Mouse (Mus musculus) liver, embryonic 12.5 days (tissue): ENCODE measurements at regions not wholly inside any gene's neighbourhood (a gene's known extent, or its start where the extent isn't known, plus 50 kb on each side); places are given as distances from the start of the nearest gene placed in this dataset.

ENCODE experiments used
- ATAC-seq: fragments of 200-750 bp; cut with Nextera tagmentation; 2 replicates; pipeline ENCODE4 v1.8.0; 2017; ENCODE audit warnings: moderate number of reproducible peaks, mild to moderate bottlenecking, moderate library complexity
- H3K27ac ChIP-seq: fragments of 300-500 bp; sonication (generic); 2 replicates; pipeline ENCODE4 v1.5.1; 2016; ENCODE audit warnings: mild to moderate bottlenecking
- H3K27me3 ChIP-seq: fragments of 300-500 bp; sonication (generic); replicated peaks from 2 replicates; pipeline ENCODE4 v1.6.1; 2016; ENCODE audit warnings: mild to moderate bottlenecking, moderate library complexity
- H3K36me3 ChIP-seq: fragments of 300-500 bp; sonication (generic); 2 replicates; pipeline ENCODE4 v1.6.1; 2016; ENCODE audit warnings: mild to moderate bottlenecking, moderate library complexity
- H3K4me1 ChIP-seq: fragments of 300-500 bp; sonication (generic); 2 replicates; pipeline ENCODE4 v1.6.1; 2016
- H3K4me2 ChIP-seq: fragments of 300-500 bp; sonication (generic); 2 replicates; pipeline ENCODE4 v1.6.1; 2016; ENCODE audit warnings: mild to moderate bottlenecking, moderate library complexity
- H3K4me3 ChIP-seq: fragments of 300-500 bp; sonication (generic); 2 replicates; pipeline ENCODE4 v1.5.1; 2016; ENCODE audit warnings: mild to moderate bottlenecking, moderate library complexity
- H3K9ac ChIP-seq: fragments of 300-500 bp; sonication (generic); 2 replicates; pipeline ENCODE4 v1.6.1; 2016; ENCODE audit warnings: mild to moderate bottlenecking, moderate library complexity
- H3K9me3 ChIP-seq: fragments of 300-500 bp; sonication (generic); replicated peaks from 2 replicates; pipeline ENCODE4 v1.6.1; 2016; ENCODE audit warnings: mild to moderate bottlenecking, moderate library complexity
- WGBS: fragments of 180-500 bp; shearing (Covaris S2); methylation state at CpG from one replicate; pipeline ENCODE4 v1.1.7; 2016; ENCODE audit not compliant: insufficient replicate concordance; 5-methylcytosine and 5-hydroxymethylcytosine counted together

DNA sequence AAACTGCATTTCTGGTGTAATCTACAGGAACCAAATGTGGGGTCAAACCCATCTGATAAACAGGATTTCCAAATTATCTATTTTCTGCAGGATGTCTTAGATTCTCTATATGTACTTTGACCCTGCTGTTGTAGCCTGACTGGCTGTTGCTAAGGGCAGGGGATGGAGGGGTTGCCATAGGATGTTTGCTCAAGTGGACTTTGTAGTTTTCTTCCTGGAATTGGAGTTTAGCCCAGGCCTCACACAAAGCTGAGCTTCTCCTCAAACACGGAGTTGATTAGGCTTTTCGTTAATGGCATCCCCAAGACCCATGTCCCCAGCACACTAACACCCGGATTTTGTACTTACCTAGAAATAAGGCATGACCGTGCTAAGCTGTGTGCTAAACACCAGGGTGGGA lies 173.3 kb downstream of the Atp23 start:
- Histone ChIP-seq H3K4me1 (no peaks in the 10 kb centered on the region), H3K27ac (no peak overlapping the region), H3K9ac (no peak overlapping the region), H3K9me3 (no peaks in the 10 kb centered on the region), H3K27me3 (no peaks in the 10 kb centered on the region), H3K4me2 (no peak overlapping the region), H3K36me3 (no peaks in the 10 kb centered on the region), H3K4me3 (no peak overlapping the region)
- 59% methylated on average over 4 of the region's 4 CpGs for WGBS
- ATAC-seq = peak; percentile 32; the same call in 1 of the 2 replicates

DNA sequence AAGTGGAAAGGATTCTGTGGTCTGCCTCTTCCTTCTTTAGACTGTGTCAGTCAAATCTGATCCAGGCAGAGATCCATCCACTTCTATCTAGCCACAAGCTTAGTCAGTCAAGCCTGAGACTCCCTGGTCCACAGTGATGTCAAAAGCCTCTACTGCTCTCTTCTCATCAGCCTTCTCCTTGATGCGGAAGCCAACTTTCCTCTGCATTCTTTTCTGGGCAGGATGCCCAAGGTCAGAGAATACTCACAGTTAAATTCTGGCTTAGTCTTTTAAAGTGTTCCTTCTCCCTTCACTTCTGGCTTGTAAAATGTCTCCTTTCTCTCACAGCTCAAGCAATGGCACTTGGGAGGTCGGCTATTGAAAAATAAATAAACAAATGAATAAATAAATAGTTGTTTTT lies 183.2 kb downstream of the Atp23 start:
- 53% methylated on average over 2 of the region's 2 CpGs for WGBS
- no peaks in the 10 kb centered on the region for H3K36me3 ChIP-seq
- no peak for ATAC-seq

DNA sequence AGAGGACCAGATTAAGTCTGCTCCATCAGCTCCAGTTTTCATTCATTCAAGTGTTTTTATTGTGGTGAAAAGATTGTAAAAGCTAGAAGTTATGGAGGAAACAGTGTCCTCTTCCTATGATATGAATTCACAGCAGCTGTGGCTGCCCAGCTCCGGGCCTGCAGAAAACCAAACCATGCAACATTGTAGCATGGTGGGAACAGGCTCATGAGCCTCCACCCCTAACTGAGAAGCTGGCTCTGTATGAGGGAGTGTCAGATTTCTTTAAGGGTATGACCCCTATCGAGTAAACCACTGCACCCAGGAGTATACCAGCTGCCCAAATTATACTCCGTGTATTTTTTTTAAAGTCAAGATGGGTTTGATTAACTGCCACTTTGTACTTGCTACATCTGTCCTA lies 189.4 kb downstream of the Atp23 start:
- Histone ChIP-seq H3K4me2 (no peak overlapping the region), H3K4me1 (no peaks in the 10 kb centered on the region), H3K9me3 (no peaks in the 10 kb centered on the region), H3K9ac (no peak overlapping the region), H3K27me3 (no peaks in the 10 kb centered on the region), H3K27ac (no peak overlapping the region), H3K36me3 (no peaks in the 10 kb centered on the region), H3K4me3 (no peak overlapping the region)
- no peak for ATAC-seq
- WGBS = 42% methylated on average over 3 of the region's 3 CpGs

More for the DNA sequence above, 183.2 kb downstream of the Atp23 start:
- Histone ChIP-seq H3K9ac (no peak overlapping the region), H3K27me3 (no peaks in the 10 kb centered on the region), H3K4me2 (no peak overlapping the region), H3K9me3 (peaks cover 4% of the 10 kb centered on the region; the same call in 1 of the 2 replicates), H3K4me1 (no peaks in the 10 kb centered on the region), H3K27ac (no peak overlapping the region), H3K4me3 (no peak overlapping the region)

DNA sequence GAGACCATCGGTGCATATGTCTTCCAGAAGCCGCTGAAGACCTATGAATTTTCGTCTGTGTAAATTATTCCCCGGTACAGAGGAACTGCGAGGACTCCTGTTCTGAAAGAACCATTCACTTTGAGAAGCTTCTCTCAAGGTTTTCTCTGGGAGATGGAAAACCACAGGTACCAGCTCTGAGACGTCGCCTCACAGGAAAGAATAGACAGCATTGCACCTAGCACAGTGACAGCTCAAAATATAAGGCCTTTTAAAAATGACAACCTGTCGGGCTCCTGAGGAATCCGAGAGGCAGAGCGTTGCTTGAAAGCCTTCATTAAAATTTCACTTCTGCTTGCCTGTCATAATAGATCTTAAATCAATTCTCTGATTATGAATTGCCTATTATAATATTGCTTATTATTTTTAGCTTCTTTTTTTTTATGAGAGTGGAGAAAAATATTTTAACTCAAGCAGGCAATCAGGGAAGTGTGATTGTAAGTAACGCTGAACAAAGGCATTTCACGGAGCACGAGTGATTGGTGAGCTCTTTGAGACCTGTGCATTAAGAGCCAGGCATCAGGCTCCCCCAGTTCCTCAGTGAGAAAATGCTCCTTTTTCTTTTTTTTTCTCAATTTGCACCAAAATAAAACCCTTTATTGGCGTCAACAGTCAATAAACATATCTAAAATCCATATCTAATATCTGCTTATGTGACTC lies 191.8 kb downstream of the Atp23 start:
- Histone ChIP-seq H3K27ac (no peak overlapping the region), H3K36me3 (no peaks in the 10 kb centered on the region), H3K27me3 (no peaks in the 10 kb centered on the region), H3K4me3 (no peak overlapping the region), H3K4me2 (no peak overlapping the region), H3K9me3 (no peaks in the 10 kb centered on the region), H3K4me1 (no peaks in the 10 kb centered on the region), H3K9ac (no peak overlapping the region)
- 72% methylated on average over 14 of the region's 14 CpGs for WGBS
- ATAC-seq = no peak

DNA sequence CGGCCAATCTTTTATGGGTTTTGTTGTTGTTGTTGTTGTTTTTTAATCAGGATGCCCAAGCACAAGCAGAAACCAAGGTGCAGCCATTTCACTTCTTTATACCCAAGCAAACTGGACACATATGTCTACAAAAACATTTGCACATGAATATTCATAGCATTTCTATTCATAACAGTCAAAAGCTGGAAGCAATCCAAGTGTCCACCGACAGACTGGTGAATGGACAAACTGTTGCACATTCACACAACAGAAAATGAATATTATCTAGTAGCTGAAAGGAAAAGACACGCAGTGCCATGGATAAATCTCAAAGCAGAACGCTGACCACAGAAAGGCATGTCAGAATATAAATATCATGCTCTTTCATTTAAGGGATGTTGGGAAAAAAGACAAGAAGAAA lies 192.4 kb downstream of the Atp23 start:
- no peak overlapping the region for H3K4me3 ChIP-seq
- no peaks in the 10 kb centered on the region for H3K36me3 ChIP-seq
- 67% methylated on average over 4 of the region's 4 CpGs for WGBS
- ATAC-seq = no peak
- no peaks in the 10 kb centered on the region for H3K9me3 ChIP-seq
- H3K27me3 ChIP-seq = no peaks in the 10 kb centered on the region
- H3K27ac ChIP-seq = no peak overlapping the region
- H3K9ac ChIP-seq = no peak overlapping the region
- no peaks in the 10 kb centered on the region for H3K4me1 ChIP-seq
- no peak overlapping the region for H3K4me2 ChIP-seq

DNA sequence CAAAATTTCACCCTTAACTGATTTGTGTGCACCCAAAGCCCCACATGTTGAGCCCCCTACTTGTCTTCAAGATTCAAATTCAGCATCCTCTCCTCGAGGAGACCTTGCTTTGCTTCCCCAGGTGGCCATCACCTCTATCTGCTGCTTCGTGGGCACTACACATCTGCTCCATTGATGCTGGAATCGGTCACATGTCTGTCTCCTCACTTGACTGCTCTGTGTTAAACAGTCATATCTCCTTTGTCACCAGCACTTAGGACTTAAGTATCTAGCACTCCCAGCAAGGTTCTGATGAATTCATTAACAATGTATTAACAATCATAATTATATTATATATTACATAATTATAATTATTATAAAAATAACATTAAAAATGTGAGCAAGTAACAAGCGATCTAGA lies 192.9 kb downstream of the Atp23 start:
- H3K27ac ChIP-seq = no peak overlapping the region
- no peak overlapping the region for H3K9ac ChIP-seq
- H3K4me3 ChIP-seq = no peak overlapping the region
- no peak overlapping the region for H3K4me2 ChIP-seq
- H3K4me1 ChIP-seq = no peaks in the 10 kb centered on the region
- H3K9me3 ChIP-seq = no peaks in the 10 kb centered on the region
- no peak for ATAC-seq
- no peaks in the 10 kb centered on the region for H3K27me3 ChIP-seq
- WGBS = 57% methylated on average over 4 of the region's 4 CpGs
- no peaks in the 10 kb centered on the region for H3K36me3 ChIP-seq

DNA sequence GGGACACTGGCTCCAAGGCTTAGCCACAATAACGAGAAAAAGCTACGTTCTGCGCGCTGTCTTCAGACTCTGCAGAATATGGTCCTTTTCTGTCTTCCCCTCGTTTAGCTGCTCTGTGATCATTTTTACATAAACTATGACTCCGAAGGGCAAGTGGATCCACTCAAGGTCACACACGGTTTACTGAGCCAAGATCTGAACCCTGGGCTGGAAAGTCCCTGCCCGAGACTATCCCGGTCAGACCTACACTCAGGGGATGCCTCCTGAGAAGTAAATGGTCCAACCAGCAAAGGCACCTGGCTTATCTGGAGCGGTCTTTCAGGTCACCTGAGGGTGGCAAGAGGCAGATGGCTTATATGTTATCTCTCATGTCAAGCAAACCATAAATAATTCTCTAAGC lies 204.1 kb downstream of the Atp23 start:
- Histone ChIP-seq H3K4me3 (no peak overlapping the region), H3K4me2 (no peak overlapping the region), H3K27me3 (no peaks in the 10 kb centered on the region), H3K36me3 (no peaks in the 10 kb centered on the region), H3K9ac (no peak overlapping the region), H3K4me1 (no peaks in the 10 kb centered on the region), H3K27ac (no peak overlapping the region), H3K9me3 (no peaks in the 10 kb centered on the region)
- WGBS = 72% methylated on average over 10 of the region's 10 CpGs
- no peak for ATAC-seq

DNA sequence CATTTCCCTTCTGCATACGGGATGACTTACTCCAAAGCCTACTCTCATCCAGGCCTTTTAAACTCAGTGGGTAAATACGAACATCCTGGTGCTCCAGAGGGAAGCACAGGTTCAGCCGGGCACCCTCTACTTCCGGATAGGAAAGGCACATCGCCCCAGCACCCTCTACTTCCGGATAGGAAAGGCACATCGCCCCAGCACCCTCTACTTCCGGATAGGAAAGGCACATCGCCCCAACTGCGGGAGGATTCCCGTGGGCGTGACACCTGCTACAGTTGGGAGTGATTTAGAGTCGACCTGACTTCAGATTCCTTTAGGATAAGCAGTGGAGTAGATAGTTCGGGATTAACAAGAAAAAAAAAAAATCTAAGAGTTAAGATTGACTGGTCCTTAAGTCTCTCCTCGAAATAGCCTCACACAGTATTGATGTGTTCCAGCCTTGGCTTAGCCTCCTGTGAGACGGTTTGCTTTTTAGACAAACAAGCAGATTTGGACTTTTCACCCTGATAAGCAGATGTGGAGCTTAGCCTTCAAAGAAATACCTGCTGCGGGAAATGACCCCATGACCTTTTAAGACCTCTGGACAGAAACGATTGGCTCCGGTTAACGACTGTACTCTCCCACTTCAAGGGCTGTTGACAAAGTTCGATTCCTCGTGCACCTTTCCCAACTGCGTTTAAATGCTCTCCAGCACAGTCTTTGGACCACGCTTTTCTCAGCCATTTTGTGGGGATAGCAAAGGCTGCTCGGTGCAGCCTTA lies 210.1 kb downstream of the Atp23 start:
- no peak overlapping the region for H3K27ac ChIP-seq
- H3K4me1 ChIP-seq = no peaks in the 10 kb centered on the region
- ATAC-seq = peak; percentile 68
- WGBS = 62% methylated on average over 25 of the region's 25 CpGs
- H3K4me3 ChIP-seq = no peak overlapping the region
- no peak overlapping the region for H3K4me2 ChIP-seq
- H3K9me3 ChIP-seq = no peaks in the 10 kb centered on the region; the same call in 1 of the 2 replicates
- H3K36me3 ChIP-seq = no peaks in the 10 kb centered on the region
- no peaks in the 10 kb centered on the region for H3K27me3 ChIP-seq
- no peak overlapping the region for H3K9ac ChIP-seq

DNA sequence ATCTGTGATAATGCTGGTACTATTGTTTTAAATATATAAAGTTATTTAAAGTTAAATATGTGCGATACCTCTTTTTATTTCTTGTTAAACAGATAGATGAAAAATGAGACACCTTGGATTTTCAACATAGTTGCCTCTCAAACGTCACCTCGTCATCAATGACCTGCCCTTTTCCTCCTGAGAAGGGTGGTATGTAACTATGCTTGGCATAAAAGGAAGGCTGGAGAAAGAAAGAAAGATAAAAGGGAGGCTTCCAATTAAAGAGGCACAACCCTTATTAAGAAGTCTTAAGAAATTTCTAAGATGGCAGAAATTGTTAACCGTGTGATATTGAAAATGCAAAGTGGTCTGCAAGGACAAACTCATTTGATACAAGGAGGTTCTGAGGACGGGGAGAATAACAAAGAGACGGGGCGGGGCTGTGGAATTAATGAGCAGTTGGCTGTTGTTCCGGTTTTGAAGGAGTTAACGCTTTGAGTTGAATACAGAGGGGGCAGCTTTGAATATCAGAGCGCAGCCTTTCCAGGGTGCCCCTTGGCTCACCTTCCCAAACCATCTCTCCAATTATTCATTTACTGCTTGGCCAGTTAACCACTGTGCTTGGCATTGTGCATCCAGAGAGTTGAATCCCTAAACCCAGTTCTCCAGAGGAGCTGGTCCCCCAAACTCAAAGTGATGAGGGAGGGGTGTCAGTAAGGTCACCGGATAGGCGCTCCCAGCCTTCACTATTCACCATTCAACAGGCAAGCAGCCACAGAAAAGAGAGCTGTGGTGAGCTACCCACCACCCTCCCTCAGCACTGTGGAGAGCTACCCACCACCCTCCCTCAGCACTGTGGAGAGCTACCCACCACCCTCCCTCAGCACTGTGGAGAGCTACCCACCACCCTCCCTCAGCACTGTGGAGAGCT lies 220.6 kb downstream of the Atp23 start:
- H3K36me3 ChIP-seq = no peaks in the 10 kb centered on the region
- H3K27me3 ChIP-seq = no peaks in the 10 kb centered on the region
- no peak overlapping the region for H3K4me2 ChIP-seq
- no peaks in the 10 kb centered on the region for H3K4me1 ChIP-seq
- ATAC-seq = no peak
- H3K9ac ChIP-seq = no peak overlapping the region
- no peaks in the 10 kb centered on the region for H3K9me3 ChIP-seq
- WGBS = 13% methylated on average over 12 of the region's 12 CpGs
- H3K27ac ChIP-seq = no peak overlapping the region
- H3K4me3 ChIP-seq = no peak overlapping the region

DNA sequence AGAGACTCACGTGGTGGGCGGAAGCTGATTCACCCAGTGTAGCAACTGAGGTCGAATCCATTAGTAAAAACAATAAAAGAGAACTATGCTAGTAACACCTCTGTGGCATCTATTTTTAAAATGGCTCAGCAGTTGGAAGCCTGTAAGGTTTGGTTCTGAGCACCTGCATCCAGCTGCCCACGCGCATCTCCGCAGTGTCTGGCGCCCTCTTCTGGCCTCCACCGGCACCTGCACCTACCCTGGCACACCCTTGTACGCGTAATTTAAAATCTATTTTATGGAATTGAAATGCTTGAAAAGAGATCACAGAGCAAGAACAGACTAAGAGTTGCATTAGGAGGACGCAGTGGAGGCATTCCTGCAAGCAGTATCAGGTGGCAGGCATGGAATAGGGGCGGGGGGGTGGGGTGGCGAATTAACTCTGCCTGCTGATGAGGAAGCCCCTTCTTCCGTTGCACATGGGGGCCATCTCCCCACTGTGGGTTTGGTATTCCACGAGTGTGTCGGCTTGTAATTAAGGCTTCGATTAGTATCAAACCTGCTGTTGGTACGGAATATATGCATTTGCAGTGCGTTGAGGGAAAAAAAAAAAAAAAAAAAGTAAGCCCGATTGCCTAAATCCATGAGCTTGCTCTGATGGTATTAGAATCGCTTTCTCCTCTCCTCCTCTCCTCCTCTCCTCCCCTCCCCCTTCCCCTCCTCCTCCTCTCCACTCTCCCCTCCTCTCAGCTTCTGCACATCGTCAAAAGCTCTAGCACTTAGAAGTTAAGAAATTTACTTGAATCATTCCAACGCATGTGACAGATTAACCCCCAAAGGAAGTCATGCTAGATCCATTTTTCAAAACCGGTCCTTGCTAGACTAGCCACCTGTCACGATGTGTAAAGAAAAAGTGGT lies 221.7 kb downstream of the Atp23 start:
- Histone ChIP-seq H3K27ac (no peak overlapping the region), H3K4me2 (no peak overlapping the region), H3K4me1 (no peaks in the 10 kb centered on the region), H3K27me3 (no peaks in the 10 kb centered on the region), H3K36me3 (no peaks in the 10 kb centered on the region), H3K9me3 (no peaks in the 10 kb centered on the region), H3K4me3 (no peak overlapping the region), H3K9ac (no peak overlapping the region)
- 24% methylated on average over 25 of the region's 25 CpGs for WGBS
- no peak for ATAC-seq

DNA sequence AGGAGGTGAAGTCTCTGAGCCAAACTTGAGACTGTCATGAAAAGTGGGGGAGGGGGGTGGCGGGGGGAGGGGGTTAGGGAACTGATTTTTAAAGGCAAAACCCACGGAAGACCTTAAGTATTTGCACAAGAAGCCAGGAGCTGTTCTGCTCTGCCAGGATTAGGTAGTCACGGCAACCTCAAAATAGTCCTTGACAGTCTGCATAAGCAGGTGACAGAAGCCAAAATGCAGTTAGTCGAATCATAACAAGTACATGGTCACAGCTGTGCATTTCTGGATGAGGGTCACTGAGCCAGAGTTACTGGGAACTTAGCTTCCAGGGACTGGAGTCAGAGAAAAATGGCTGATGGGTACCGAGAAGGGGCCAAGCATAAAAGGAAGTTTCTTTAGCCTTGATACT lies 227.7 kb downstream of the Atp23 start:
- H3K4me2 ChIP-seq = no peak overlapping the region
- no peak for ATAC-seq
- no peak overlapping the region for H3K4me3 ChIP-seq
- H3K27ac ChIP-seq = no peak overlapping the region
- H3K36me3 ChIP-seq = no peaks in the 10 kb centered on the region
- no peaks in the 10 kb centered on the region for H3K9me3 ChIP-seq
- no peak overlapping the region for H3K9ac ChIP-seq
- WGBS = 54% methylated on average over 5 of the region's 5 CpGs
- H3K27me3 ChIP-seq = no peaks in the 10 kb centered on the region
- H3K4me1 ChIP-seq = no peaks in the 10 kb centered on the region
